Mouse (Mus musculus) lung, embryonic 16.5 days (tissue): ENCODE results near the gene Strip2. TPM values are rescaled to one million over a fixed set of nuclear protein-coding genes. Genes with fewer than 3 reads are reported as not detected.

Experiments used
- ATAC-seq: fragments of 200-750 bp; cut with Nextera tagmentation; 2 replicates; pipeline ENCODE4 v1.8.0; 2017; ENCODE audit warnings: low read depth, mild to moderate bottlenecking, moderate library complexity
- H3K27ac ChIP-seq: fragments of 300-500 bp; sonication (generic); 2 replicates; pipeline ENCODE4 v1.5.1; 2014; ENCODE audit warnings: mild to moderate bottlenecking, control low read depth, low read length
- H3K27me3 ChIP-seq: fragments of 300-500 bp; sonication (generic); 2 replicates; pipeline ENCODE4 v1.6.1; 2014; ENCODE audit warnings: low read depth, low read length, mixed read lengths; ENCODE audit not compliant: control insufficient read depth, insufficient read depth
- H3K36me3 ChIP-seq: fragments of 300-500 bp; sonication (generic); 2 replicates; pipeline ENCODE4 v1.6.1; 2014; ENCODE audit warnings: low read length; ENCODE audit not compliant: control insufficient read depth, insufficient read depth
- H3K4me1 ChIP-seq: fragments of 300-500 bp; sonication (generic); replicated peaks from 2 replicates; pipeline ENCODE4 v1.6.1; 2014; ENCODE audit warnings: low read length, mixed read lengths; ENCODE audit not compliant: control insufficient read depth, insufficient read depth
- H3K4me2 ChIP-seq: fragments of 300-500 bp; sonication (generic); 2 replicates; pipeline ENCODE4 v1.6.1; 2014; ENCODE audit warnings: low read depth, low read length, control low read depth
- H3K4me3 ChIP-seq: fragments of 300-500 bp; sonication (generic); 2 replicates; pipeline ENCODE4 v1.5.1; 2014; ENCODE audit warnings: mild to moderate bottlenecking, low read length, control low read depth
- H3K9ac ChIP-seq: fragments of 300-500 bp; sonication (generic); 2 replicates; pipeline ENCODE4 v1.6.1; 2014; ENCODE audit warnings: low read length, control low read depth
- H3K9me3 ChIP-seq: fragments of 300-500 bp; sonication (generic); 2 replicates; pipeline ENCODE4 v1.6.1; 2016; ENCODE audit warnings: low read length; ENCODE audit not compliant: control insufficient read depth
- WGBS: fragments of 180-500 bp; shearing (Covaris S2); extraction: QIAGEN DNeasy Blood & Tissue Kit; methylation state at CpG from one replicate; pipeline ENCODE4 v1.1.7; 2014; 5-methylcytosine and 5-hydroxymethylcytosine counted together
- polyA plus RNA-seq: library from polyadenylated mRNA; unstranded; fragments of >200 nt; fragmentation: Nextera tagmentation; extraction: Ambion mirVana; gene quantifications from 2 replicates; pipeline ENCODE4 v1.2.1, GENCODE M21; 2015

The Strip2 gene
- polyA plus RNA-seq, 1 experiment from 2014 or later, result 1.9 TPM

- Histone ChIP-seq H3K27ac (no peak overlapping the region), H3K9me3 (no peaks in the 10 kb centered on the region), H3K27me3 (no peaks in the 10 kb centered on the region), H3K4me2 (no peak overlapping the region), H3K4me1 (0 out of 2 replicates have a peak, but pooled peaks cover 3% of the 10 kb centered on the region), H3K36me3 (peaks cover 2% of the 10 kb centered on the region; the same call in 1 of the 2 replicates), H3K9ac (no peak overlapping the region), H3K4me3 (no peak overlapping the region)
- ATAC-seq, result no peak
- 52% methylated on average over 11 of the region's 11 CpGs for WGBS
These were observed 25.7 kb upstream of the Strip2 start for GRCm38 (mm10) chr6:29891151-29891550.

- Histone ChIP-seq H3K9me3 (no peaks in the 10 kb centered on the region), H3K4me1 (no peaks in the 10 kb centered on the region), H3K4me2 (no peak overlapping the region), H3K4me3 (no peak overlapping the region), H3K36me3 (no peaks in the 10 kb centered on the region), H3K27ac (no peak overlapping the region), H3K9ac (no peak overlapping the region), H3K27me3 (no peaks in the 10 kb centered on the region)
- ATAC-seq, result no peak
- 93% methylated on average over 3 of the region's 3 CpGs for WGBS
These were observed 19.8 kb upstream of the Strip2 start for GRCm38 (mm10) chr6:29896976-29897375.

DNA sequence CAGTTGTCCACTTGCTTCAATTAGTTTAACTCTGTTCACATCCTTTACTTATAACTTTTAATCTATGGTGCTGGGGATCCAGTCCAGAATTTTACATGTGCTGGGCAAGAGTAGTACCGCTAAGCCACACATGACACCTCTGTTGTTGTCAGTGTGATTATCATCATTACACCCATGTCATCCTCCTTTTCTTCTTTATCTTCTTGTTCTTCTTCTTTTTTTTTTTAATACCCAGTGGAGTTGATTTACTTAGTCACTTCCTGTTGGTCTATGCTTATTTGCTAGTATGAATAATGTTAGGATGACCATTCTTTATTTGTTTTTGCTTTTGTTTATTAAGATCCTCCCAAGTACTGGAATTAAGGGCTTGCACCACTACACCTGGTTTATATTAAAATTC lies 15.4 kb upstream of the Strip2 start:
- Histone ChIP-seq H3K4me1 (no peaks in the 10 kb centered on the region), H3K4me2 (no peak overlapping the region), H3K36me3 (no peaks in the 10 kb centered on the region), H3K9ac (no peak overlapping the region), H3K9me3 (no peaks in the 10 kb centered on the region), H3K27me3 (no peaks in the 10 kb centered on the region), H3K27ac (no peak overlapping the region), H3K4me3 (no peak overlapping the region)
- no peak for ATAC-seq
- WGBS, result 93% methylated on average over 1 of the region's 1 CpGs

DNA sequence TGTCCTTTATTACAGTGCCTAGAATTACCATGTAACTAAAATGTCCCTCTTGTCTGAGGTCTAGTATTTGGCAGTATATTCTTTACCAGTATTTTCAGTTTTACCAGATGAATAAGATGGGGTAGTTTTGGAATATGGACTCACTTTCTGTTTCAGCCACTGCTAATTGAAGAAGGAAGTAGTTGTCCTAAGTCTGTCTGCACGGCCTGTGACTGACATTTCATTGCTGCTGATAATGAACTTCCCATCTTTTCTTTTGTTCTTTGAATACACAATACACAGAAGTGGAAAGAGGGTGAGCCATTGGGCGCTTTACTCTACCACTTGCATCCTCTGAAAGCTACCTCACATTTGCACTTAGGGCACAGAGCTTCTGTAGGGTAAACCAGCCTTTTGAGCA lies 14.6 kb upstream of the Strip2 start:
- no peak overlapping the region for H3K27ac ChIP-seq
- H3K36me3 ChIP-seq, result no peaks in the 10 kb centered on the region
- no peaks in the 10 kb centered on the region for H3K27me3 ChIP-seq

DNA sequence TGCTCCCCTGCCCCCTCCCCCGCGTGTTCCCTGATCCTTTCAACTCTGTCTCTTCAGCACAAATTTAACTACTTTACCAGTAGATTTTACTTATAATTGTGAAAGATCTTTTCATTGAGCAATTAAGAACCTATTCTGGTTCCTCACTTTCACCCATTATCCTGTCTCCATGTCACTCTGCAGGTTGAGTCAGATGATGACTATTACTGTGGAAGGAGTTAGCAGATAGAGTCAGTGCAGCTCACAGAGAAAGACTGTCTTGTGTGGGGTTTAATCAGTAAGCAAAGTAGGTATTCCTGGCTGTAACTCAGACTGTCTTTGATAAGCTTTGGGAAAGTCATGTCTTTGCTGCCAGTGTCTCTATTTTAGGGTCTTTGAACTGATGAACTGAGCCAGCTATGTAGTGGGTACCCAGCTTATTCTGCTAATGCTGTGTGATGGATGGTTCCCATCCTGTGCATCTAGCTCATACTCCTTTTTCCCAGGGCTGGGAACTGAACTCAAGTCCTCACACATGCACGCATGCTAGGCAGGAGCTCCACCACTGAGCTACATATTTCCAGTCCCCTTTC lies 13.4 kb upstream of the Strip2 start:
- no peaks in the 10 kb centered on the region for H3K4me1 ChIP-seq
- no peak overlapping the region for H3K9ac ChIP-seq
- no peak for ATAC-seq
- H3K9me3 ChIP-seq, result no peaks in the 10 kb centered on the region
- H3K27me3 ChIP-seq, result no peaks in the 10 kb centered on the region
- no peak overlapping the region for H3K4me2 ChIP-seq
- H3K36me3 ChIP-seq, result no peaks in the 10 kb centered on the region
- 94% methylated on average over 3 of the region's 3 CpGs for WGBS
- no peak overlapping the region for H3K4me3 ChIP-seq
- no peak overlapping the region for H3K27ac ChIP-seq

More for the DNA sequence above, 14.6 kb upstream of the Strip2 start:
- no peaks in the 10 kb centered on the region for H3K4me1 ChIP-seq
- WGBS, result 69% methylated on average over 2 of the region's 2 CpGs
- H3K4me2 ChIP-seq, result no peak overlapping the region
- no peaks in the 10 kb centered on the region for H3K9me3 ChIP-seq
- ATAC-seq, result no peak
- H3K4me3 ChIP-seq, result no peak overlapping the region
- H3K9ac ChIP-seq, result no peak overlapping the region

- no peak for ATAC-seq
- H3K9me3 ChIP-seq, result no peaks in the 10 kb centered on the region
- no peaks in the 10 kb centered on the region for H3K4me1 ChIP-seq
- no peaks in the 10 kb centered on the region for H3K27me3 ChIP-seq
- no peaks in the 10 kb centered on the region for H3K36me3 ChIP-seq
- H3K4me2 ChIP-seq, result no peak overlapping the region
- H3K9ac ChIP-seq, result no peak overlapping the region
- no peak overlapping the region for H3K27ac ChIP-seq
- 76% methylated on average over 3 of the region's 3 CpGs for whole genome bisulfite sequencing
- H3K4me3 ChIP-seq, result no peak overlapping the region
These were observed 12.5 kb upstream of the Strip2 start for GRCm38 (mm10) chr6:29904281-29904680.

- H3K27me3 ChIP-seq, result no peaks in the 10 kb centered on the region; the same call in 1 of the 2 replicates
- no peak overlapping the region for H3K4me2 ChIP-seq
- no peaks in the 10 kb centered on the region for H3K36me3 ChIP-seq
- no peaks in the 10 kb centered on the region for H3K4me1 ChIP-seq
- H3K9ac ChIP-seq, result no peak overlapping the region
- no peak for ATAC-seq
- WGBS, result 73% methylated on average over 3 of the region's 3 CpGs
- H3K4me3 ChIP-seq, result no peak overlapping the region
- no peaks in the 10 kb centered on the region for H3K9me3 ChIP-seq
- no peak overlapping the region for H3K27ac ChIP-seq
These were observed 6.2 kb upstream of the Strip2 start for GRCm38 (mm10) chr6:29910631-29911030.

- no peak overlapping the region for H3K4me2 ChIP-seq
- 5% methylated on average over 1 of the region's 1 CpGs for WGBS
- H3K4me3 ChIP-seq, result no peak overlapping the region
- no peak overlapping the region for H3K9ac ChIP-seq
- no peaks in the 10 kb centered on the region for H3K36me3 ChIP-seq
- peaks cover 4% of the 10 kb centered on the region for H3K27me3 ChIP-seq
- peaks cover 8% of the 10 kb centered on the region for H3K4me1 ChIP-seq
- no peak overlapping the region for H3K27ac ChIP-seq
- ATAC-seq, result no peak
- H3K9me3 ChIP-seq, result no peaks in the 10 kb centered on the region
These were observed 3.1 kb upstream of the Strip2 start for GRCm38 (mm10) chr6:29913673-29914072.

- H3K4me3 ChIP-seq, result no peak overlapping the region
- no peak for ATAC-seq
- no peaks in the 10 kb centered on the region for H3K9me3 ChIP-seq
- H3K27ac ChIP-seq, result no peak overlapping the region
- H3K4me1 ChIP-seq, result peaks cover 8% of the 10 kb centered on the region
- no peak overlapping the region for H3K9ac ChIP-seq
- peaks cover 7% of the 10 kb centered on the region for H3K27me3 ChIP-seq
- no peak overlapping the region for H3K4me2 ChIP-seq
- H3K36me3 ChIP-seq, result no peaks in the 10 kb centered on the region
These were observed 2.7 kb upstream of the Strip2 start for GRCm38 (mm10) chr6:29914136-29914535.

DNA sequence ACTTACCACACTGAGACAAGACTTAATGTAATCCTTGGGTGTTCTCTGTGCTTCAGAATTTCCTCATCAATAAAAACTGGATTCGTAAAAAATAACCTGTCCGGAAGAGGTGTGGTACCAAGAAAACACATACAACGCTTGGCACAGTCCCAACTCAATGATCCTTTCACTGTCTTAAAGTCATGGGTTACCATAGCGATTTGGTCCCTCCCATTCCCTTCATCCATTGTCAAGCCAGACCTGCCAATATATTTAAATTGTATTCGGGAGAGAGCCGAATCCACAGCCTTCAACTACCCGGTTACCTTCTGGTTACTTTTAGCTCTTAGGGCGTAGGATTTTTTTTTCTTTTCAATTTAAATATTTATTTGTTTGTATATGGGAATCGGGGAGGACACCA lies 976 bp upstream of the Strip2 start:
- WGBS, result 36% methylated on average over 9 of the region's 9 CpGs
- Histone ChIP-seq H3K9ac (no peak overlapping the region), H3K4me3 (no peak overlapping the region; the same call in 1 of the 2 replicates)

More for the DNA sequence above, 976 bp upstream of the Strip2 start:
- Histone ChIP-seq H3K27me3 (peaks cover 7% of the 10 kb centered on the region), H3K4me1 (peaks cover 8% of the 10 kb centered on the region), H3K9me3 (no peaks in the 10 kb centered on the region), H3K27ac (no peak overlapping the region), H3K36me3 (no peaks in the 10 kb centered on the region), H3K4me2 (no peak overlapping the region)
- ATAC-seq, result no peak
